Mouse (Mus musculus) olfactory bulb, adult 2 months (tissue): ENCODE results near the gene B3gat2.

Experiments used
- CTCF ChIP-seq: fragments of 200-500 bp; IDR thresholded peaks from 2 replicates; pipeline ENCODE4 v1.5.1; 2012; ENCODE audit warnings: low read depth, mild to moderate bottlenecking, low read length, moderate library complexity; ENCODE audit not compliant: insufficient read depth
- POLR2A ChIP-seq: fragments of 200-500 bp; IDR thresholded peaks from 2 replicates; pipeline ENCODE4 v1.6.1; 2012; ENCODE audit warnings: mild to moderate bottlenecking, low read depth, low read length, moderate library complexity; ENCODE audit not compliant: insufficient read depth

DNA sequence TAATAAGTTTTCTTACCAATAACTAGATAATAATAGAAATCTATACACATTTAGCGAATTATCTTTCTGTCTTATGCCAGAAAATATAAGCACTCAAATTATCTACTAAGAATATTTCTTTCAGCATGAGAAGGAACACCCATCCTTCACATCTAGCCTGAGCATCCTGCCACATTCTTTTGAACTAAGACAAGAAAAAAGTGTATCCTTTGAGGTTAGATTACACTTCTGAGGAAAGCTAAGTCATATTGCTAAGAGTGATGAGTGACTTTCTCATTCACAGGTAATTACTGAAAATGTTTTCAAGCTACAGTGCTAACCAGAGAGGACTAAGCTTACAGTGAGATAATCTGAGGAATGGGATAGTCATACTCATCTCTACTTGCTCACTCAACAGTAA lies 121.1 kb downstream of the B3gat2 start:
- TF ChIP-seq CTCF (no peak), POLR2A (no peak)
